Mouse (Mus musculus) stomach, postnatal 0 days (tissue): ENCODE measurements around the gene Tmem41a. TPM values are rescaled to one million over a fixed set of nuclear protein-coding genes. Genes with fewer than 3 reads are reported as not detected.
A peak's percentile ranks its signal among the peaks of the same experiment; 100 is the strongest.

Source experiments
- ATAC-seq: fragments of 200-750 bp; cut with Nextera tagmentation; 2 replicates; pipeline ENCODE4 v1.8.0; 2017; ENCODE audit not compliant: low FRiP score, low TSS enrichment
- DNase-seq: peaks from one replicate; pipeline ENCODE4 v3.0.0-alpha.2; 2016; ENCODE audit warnings: low spot score
- H3K27ac ChIP-seq: fragments of 300-500 bp; sonication (generic); replicated peaks from 2 replicates; pipeline ENCODE4 v1.5.1; 2014; ENCODE audit warnings: mild to moderate bottlenecking, control low read depth
- H3K27me3 ChIP-seq: fragments of 300-500 bp; sonication (generic); 2 replicates; pipeline ENCODE4 v1.6.1; 2014; ENCODE audit warnings: low read length; ENCODE audit not compliant: control insufficient read depth, insufficient read depth
- H3K36me3 ChIP-seq: fragments of 300-500 bp; sonication (generic); 2 replicates; pipeline ENCODE4 v1.6.1; 2014; ENCODE audit warnings: low read length, mixed read lengths; ENCODE audit not compliant: control insufficient read depth, insufficient read depth
- H3K4me1 ChIP-seq: fragments of 300-500 bp; sonication (generic); replicated peaks from 2 replicates; pipeline ENCODE4 v1.6.1; 2014; ENCODE audit warnings: antibody characterized with exemption; ENCODE audit not compliant: control insufficient read depth, insufficient read depth
- H3K4me2 ChIP-seq: fragments of 300-500 bp; sonication (generic); replicated peaks from 2 replicates; pipeline ENCODE4 v1.6.1; 2014; ENCODE audit warnings: low read depth, mild to moderate bottlenecking, control low read depth, moderate library complexity
- H3K4me3 ChIP-seq: fragments of 300-500 bp; sonication (generic); 2 replicates; pipeline ENCODE4 v1.5.1; 2014; ENCODE audit warnings: low read depth, low read length, control low read depth
- H3K9ac ChIP-seq: fragments of 300-500 bp; sonication (generic); 2 replicates; pipeline ENCODE4 v1.6.1; 2014; ENCODE audit warnings: mild to moderate bottlenecking, low read length, control low read depth, mixed read lengths
- H3K9me3 ChIP-seq: fragments of 300-500 bp; sonication (generic); 2 replicates; pipeline ENCODE4 v1.6.1; 2016; ENCODE audit warnings: low read length; ENCODE audit not compliant: control insufficient read depth
- CTCF ChIP-seq: IDR thresholded peaks from 2 replicates; pipeline ENCODE4 v1.5.1; 2016; ENCODE audit warnings: antibody characterized with exemption, low read depth, mild to moderate bottlenecking, moderate library complexity
- EP300 ChIP-seq: optimal IDR thresholded peaks from 2 replicates; pipeline ENCODE3; 2016; ENCODE audit warnings: antibody characterized with exemption
- WGBS: fragments of 180-500 bp; shearing (Covaris S2); extraction: QIAGEN DNeasy Blood & Tissue Kit; methylation state at CpG from one replicate; pipeline ENCODE4 v1.1.7; 2014; 5-methylcytosine and 5-hydroxymethylcytosine counted together
- polyA plus RNA-seq: library from polyadenylated mRNA; unstranded; fragments of >200 nt; fragmentation: Nextera tagmentation; extraction: Ambion mirVana; gene quantifications from 2 replicates; pipeline ENCODE4 v1.2.1, GENCODE M21; 2015

Tmem41a gene
- polyA plus RNA-seq, 1 experiment from 2014 or later, result 37.6 TPM

DNA sequence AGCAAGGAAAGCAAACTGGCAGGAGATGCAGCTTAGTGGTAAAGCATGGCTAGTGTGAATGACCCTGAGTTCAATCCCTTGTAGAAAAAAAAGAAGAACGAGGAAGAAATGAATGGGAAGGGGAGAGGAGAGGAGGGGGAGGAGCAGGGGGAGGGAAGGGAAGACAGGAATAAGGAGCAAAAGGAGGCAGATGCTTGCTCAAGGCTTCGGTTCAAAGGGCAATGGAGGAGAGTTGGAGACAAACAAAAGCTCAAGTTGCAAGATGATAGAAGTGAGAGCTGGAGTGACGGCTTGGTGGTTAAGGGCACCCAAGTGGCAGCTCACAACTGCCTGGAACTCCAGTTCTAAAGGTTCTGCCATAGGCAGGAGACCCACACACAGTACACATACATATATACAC lies 38.8 kb upstream of the Tmem41a start:
- WGBS, result 32% methylated on average over 3 of the region's 3 CpGs
- TF ChIP-seq CTCF (no peak), EP300 (no peak)
- H3K27ac ChIP-seq, result no peak overlapping the region
- no peaks in the 10 kb centered on the region for H3K36me3 ChIP-seq
- no peak for DNase-seq
- H3K4me2 ChIP-seq, result no peak overlapping the region
- no peaks in the 10 kb centered on the region for H3K9me3 ChIP-seq
- no peaks in the 10 kb centered on the region for H3K4me1 ChIP-seq
- no peak for ATAC-seq
- H3K9ac ChIP-seq, result no peak overlapping the region
- no peaks in the 10 kb centered on the region for H3K27me3 ChIP-seq
- no peak overlapping the region for H3K4me3 ChIP-seq

DNA sequence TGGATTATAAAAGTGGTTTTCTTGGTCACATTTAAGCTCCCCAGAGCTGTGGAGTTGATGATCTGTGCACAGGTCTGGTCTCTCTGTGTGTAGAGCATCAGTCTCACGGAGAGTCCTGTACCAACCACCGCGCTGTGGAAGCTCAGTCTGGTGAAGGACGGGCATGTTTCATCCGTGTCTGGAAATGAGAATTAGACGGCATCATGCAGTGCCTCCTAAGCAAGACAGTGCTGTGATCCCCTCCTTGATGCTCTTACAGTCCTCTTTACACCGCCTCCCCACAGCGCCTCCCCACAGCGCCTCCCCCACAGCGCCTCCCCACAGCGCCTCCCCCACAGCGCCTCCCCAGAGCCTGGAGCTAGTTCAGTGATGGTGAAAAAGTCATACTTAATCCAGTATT lies 36.7 kb upstream of the Tmem41a start:
- no peak overlapping the region for H3K4me2 ChIP-seq

DNA sequence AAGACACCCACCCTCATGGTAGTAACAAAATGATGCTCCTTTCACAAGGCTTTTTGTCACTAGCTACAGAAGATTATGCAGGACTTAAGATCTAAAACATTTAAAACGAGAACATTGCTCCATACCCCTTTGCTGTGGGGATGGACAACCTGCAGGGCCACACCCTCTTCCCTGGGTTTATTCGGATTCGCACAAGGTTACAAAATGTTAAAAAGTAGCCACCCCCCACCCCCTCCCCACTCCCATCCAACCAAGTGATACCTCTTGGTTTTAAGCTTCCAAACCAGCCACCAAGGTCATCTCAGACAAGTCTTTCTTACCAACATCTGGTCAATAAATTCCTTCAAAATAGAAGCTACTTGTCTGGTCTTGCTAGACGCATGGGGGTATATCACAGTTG lies 36.2 kb upstream of the Tmem41a start:
- Histone ChIP-seq H3K27me3 (no peaks in the 10 kb centered on the region), H3K4me1 (no peaks in the 10 kb centered on the region), H3K9ac (no peak overlapping the region), H3K36me3 (no peaks in the 10 kb centered on the region), H3K27ac (no peak overlapping the region), H3K4me3 (no peak overlapping the region), H3K4me2 (no peak overlapping the region), H3K9me3 (no peaks in the 10 kb centered on the region)
- WGBS, result 96% methylated on average over 4 of the region's 4 CpGs
- TF ChIP-seq CTCF (no peak), EP300 (no peak)
- no peak for DNase-seq
- no peak for ATAC-seq

More for the DNA sequence above, 36.7 kb upstream of the Tmem41a start:
- 93% methylated on average over 12 of the region's 12 CpGs for WGBS
- Histone ChIP-seq H3K9me3 (no peaks in the 10 kb centered on the region), H3K36me3 (no peaks in the 10 kb centered on the region), H3K4me3 (no peak overlapping the region), H3K27ac (no peak overlapping the region), H3K9ac (no peak overlapping the region), H3K27me3 (no peaks in the 10 kb centered on the region), H3K4me1 (no peaks in the 10 kb centered on the region)
- TF ChIP-seq CTCF (no peak), EP300 (no peak)
- DNase-seq (no peak), ATAC-seq (no peak)

DNA sequence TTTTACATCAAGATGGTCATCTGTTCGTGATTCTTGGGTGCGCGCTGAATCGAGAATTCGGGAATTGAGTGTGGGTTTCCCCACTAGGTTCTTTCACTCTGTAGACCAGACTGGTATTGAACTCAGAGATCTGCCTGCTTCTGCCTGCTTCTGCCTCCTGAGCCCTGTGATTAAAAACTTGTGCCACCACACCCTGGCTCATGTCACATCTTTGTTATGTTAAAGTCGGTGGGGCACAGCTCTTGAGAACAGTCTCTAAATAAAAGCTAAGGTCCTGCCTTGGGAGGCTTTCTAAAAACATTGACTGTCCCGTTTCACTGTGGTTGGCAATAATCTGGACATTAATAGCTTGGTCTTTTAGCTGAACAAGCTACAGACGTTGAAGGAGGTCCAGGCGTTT lies 35.8 kb upstream of the Tmem41a start:
- Histone ChIP-seq H3K27me3 (no peaks in the 10 kb centered on the region), H3K36me3 (no peaks in the 10 kb centered on the region), H3K27ac (no peak overlapping the region), H3K9ac (no peak overlapping the region), H3K4me2 (no peak overlapping the region), H3K4me1 (no peaks in the 10 kb centered on the region), H3K9me3 (no peaks in the 10 kb centered on the region), H3K4me3 (no peak overlapping the region)
- ATAC-seq, result no peak
- WGBS, result 89% methylated on average over 9 of the region's 9 CpGs
- DNase-seq, result no peak
- TF ChIP-seq CTCF (no peak), EP300 (no peak)

- no peak for ATAC-seq
- no peaks in the 10 kb centered on the region for H3K27me3 ChIP-seq
- WGBS, result 65% methylated on average over 5 of the region's 5 CpGs
Measured at GRCm38 (mm10) chr16:21977347-21977746, 30.0 kb upstream of the Tmem41a start.

GRCm38 (mm10) chr16:21976203-21976602 lies 28.9 kb upstream of the Tmem41a start:
- Histone ChIP-seq H3K4me2 (peak overlapping the region; percentile 36), H3K4me3 (no peak overlapping the region), H3K27me3 (no peaks in the 10 kb centered on the region), H3K27ac (no peak overlapping the region), H3K9ac (no peak overlapping the region), H3K9me3 (no peaks in the 10 kb centered on the region), H3K36me3 (no peaks in the 10 kb centered on the region), H3K4me1 (no peaks in the 10 kb centered on the region)
- DNase-seq (no peak), ATAC-seq (no peak)
- 9% methylated on average over 16 of the region's 16 CpGs for WGBS
- TF ChIP-seq CTCF, result no peak
- no peak for TF ChIP-seq EP300

More at GRCm38 (mm10) chr16:21977347-21977746, 30.0 kb upstream of the Tmem41a start:
- no peak for TF ChIP-seq EP300
- H3K27ac ChIP-seq, result no peak overlapping the region
- H3K4me3 ChIP-seq, result no peak overlapping the region
- DNase-seq, result no peak
- no peaks in the 10 kb centered on the region for H3K9me3 ChIP-seq
- H3K4me2 ChIP-seq, result no peak overlapping the region
- H3K4me1 ChIP-seq, result no peaks in the 10 kb centered on the region
- no peak overlapping the region for H3K9ac ChIP-seq
- H3K36me3 ChIP-seq, result no peaks in the 10 kb centered on the region
